ENCODE assay signal across 7 mouse cellular contexts in the genomic region with DNA sequence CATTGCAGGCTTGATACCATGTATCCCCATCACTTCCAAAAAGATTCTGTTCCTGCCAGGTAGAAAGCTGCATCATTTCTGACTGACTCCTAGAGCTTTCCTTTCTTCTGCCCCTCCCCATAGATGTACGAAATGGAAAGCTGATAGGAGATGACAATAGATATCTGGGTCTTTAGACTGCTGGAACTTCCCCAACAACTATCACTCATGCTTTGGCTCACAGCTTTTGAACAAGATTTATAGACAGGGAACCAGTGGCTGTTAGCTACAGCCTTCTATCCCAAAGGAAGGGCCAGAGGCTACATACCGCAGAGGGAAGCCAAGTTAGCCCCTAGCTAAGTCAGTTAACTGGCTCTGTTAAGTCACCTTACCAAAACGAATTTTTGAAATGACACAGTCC.
DNase-seq lines count a peak whose midpoint lies in the region; ATAC-seq and TF ChIP-seq lines count a peak whose summit lies in the region.

No protein-coding gene starts in this region.

- no peak overlapping the region for H3K27ac ChIP-seq in forebrain, embryonic 16.5 days (ENCODE audit: low read length)
- no peak overlapping the region for H3K27ac ChIP-seq in limb, embryonic 14.5 days (replicated peaks; ENCODE audit: low read depth, low read length)
- no peak overlapping the region for H3K27ac ChIP-seq in stomach, embryonic 15.5 days

- 19% methylated on average over 3 of the region's 3 CpGs for WGBS in forebrain, embryonic 16.5 days
- WGBS in limb, embryonic 14.5 days, result 34% methylated on average over 3 of the region's 3 CpGs
- WGBS in stomach, embryonic 15.5 days, result 26% methylated on average over 3 of the region's 3 CpGs

- H3K4me1 ChIP-seq in megakaryocyte, embryonic 14.5 days, result peaks cover 25% of the 10 kb centered on the region
- H3K4me1 ChIP-seq in forebrain, embryonic 16.5 days (replicated peaks; ENCODE audit: control insufficient read depth, insufficient read depth, low read length), result peaks cover 57% of the 10 kb centered on the region
- peaks cover 54% of the 10 kb centered on the region for H3K4me1 ChIP-seq in limb, embryonic 14.5 days (ENCODE audit: control insufficient read depth, insufficient read depth, low read length)
- peaks cover 10% of the 10 kb centered on the region; the same call in 1 of the 2 replicates for H3K4me1 ChIP-seq in stomach, embryonic 15.5 days

- H3K9ac ChIP-seq in forebrain, embryonic 16.5 days (replicated peaks; ENCODE audit: low read depth, low read length), result peak overlapping the region; percentile 74
- H3K9ac ChIP-seq in limb, embryonic 14.5 days (ENCODE audit: low read depth, low read length, severe bottlenecking), result peak overlapping the region; percentile 58; the same call in 1 of the 2 replicates
- H3K9ac ChIP-seq in stomach, embryonic 15.5 days, result no peak overlapping the region

- no peak for ATAC-seq in megakaryocyte, adult 5-6 weeks (ENCODE audit: poor library complexity, severe bottlenecking)
- ATAC-seq in forebrain, embryonic 16.5 days, result no peak
- ATAC-seq in limb, embryonic 14.5 days (ENCODE audit: low FRiP score, low read depth), result no peak
- ATAC-seq in stomach, embryonic 15.5 days (ENCODE audit: insufficient read depth, low FRiP score, low read depth), result no peak
- ATAC-seq in monocyte, adult 5-6 weeks (replicated peaks; ENCODE audit: insufficient number of reproducible peaks, low FRiP score, low TSS enrichment, poor library complexity, severe bottlenecking), result no peak

- H3K27me3 ChIP-seq in megakaryocyte, embryonic 14.5 days (replicated peaks), result peaks cover 21% of the 10 kb centered on the region
- H3K27me3 ChIP-seq in forebrain, embryonic 16.5 days (replicated peaks; ENCODE audit: control insufficient read depth, insufficient read depth, low read length), result no peaks in the 10 kb centered on the region
- no peaks in the 10 kb centered on the region for H3K27me3 ChIP-seq in limb, embryonic 14.5 days (ENCODE audit: control insufficient read depth, insufficient read depth, low read length)
- no peaks in the 10 kb centered on the region; the same call in 1 of the 2 replicates for H3K27me3 ChIP-seq in stomach, embryonic 15.5 days (replicated peaks)

- no peaks in the 10 kb centered on the region for H3K36me3 ChIP-seq in megakaryocyte, embryonic 14.5 days (replicated peaks; ENCODE audit: low read length)
- no peaks in the 10 kb centered on the region for H3K36me3 ChIP-seq in forebrain, embryonic 16.5 days (ENCODE audit: control insufficient read depth, insufficient read depth)
- H3K36me3 ChIP-seq in limb, embryonic 14.5 days (ENCODE audit: control insufficient read depth, insufficient read depth, low read length), result no peaks in the 10 kb centered on the region
- H3K36me3 ChIP-seq in stomach, embryonic 15.5 days, result no peaks in the 10 kb centered on the region

- H3K4me2 ChIP-seq in forebrain, embryonic 16.5 days (ENCODE audit: low read length), result peak overlapping the region; percentile 65
- peak overlapping the region; percentile 51 for H3K4me2 ChIP-seq in limb, embryonic 14.5 days (replicated peaks; ENCODE audit: low read depth, low read length, severe bottlenecking)
- H3K4me2 ChIP-seq in stomach, embryonic 15.5 days, result peak overlapping the region; percentile 67

- H3K4me3 ChIP-seq in megakaryocyte, embryonic 14.5 days (replicated peaks), result peak overlapping the region; percentile 3
- H3K4me3 ChIP-seq in forebrain, embryonic 16.5 days (replicated peaks; ENCODE audit: low read length), result peak overlapping the region; percentile 72
- H3K4me3 ChIP-seq in limb, embryonic 14.5 days (replicated peaks; ENCODE audit: low read length), result peak overlapping the region; percentile 48
- peak overlapping the region; percentile 53 for H3K4me3 ChIP-seq in stomach, embryonic 15.5 days (replicated peaks)

- TF ChIP-seq POLR2A in limb, embryonic 14.5 days (IDR thresholded peaks at IDR 0.05; ENCODE audit: borderline replicate concordance, extremely low read depth, insufficient read depth, insufficient read length), result no peak

- H3K9me3 ChIP-seq in megakaryocyte, embryonic 14.5 days, result no peaks in the 10 kb centered on the region
- H3K9me3 ChIP-seq in forebrain, embryonic 16.5 days (ENCODE audit: control insufficient read depth, low read length), result no peaks in the 10 kb centered on the region
- no peaks in the 10 kb centered on the region for H3K9me3 ChIP-seq in limb, embryonic 14.5 days (ENCODE audit: control insufficient read depth, low read length)
- H3K9me3 ChIP-seq in stomach, embryonic 15.5 days, result no peaks in the 10 kb centered on the region

- DNase-seq in limb, embryonic 14.5 days (ENCODE audit: low spot score), result no peak
- DNase-seq in spleen, postnatal 4 days (ENCODE audit: low spot score in 2 of 2), result no peak

Comparison
In these comparisons a context has a peak if more than half of its experiments do, and no peak if none do; other contexts are left out.
1. H3K4me3 ChIP-seq: peak in every context shown above with its lines; median percentile 72 in forebrain, embryonic 16.5 days; 53 in stomach, embryonic 15.5 days; 48 in limb, embryonic 14.5 days; 3 in megakaryocyte, embryonic 14.5 days.